Mouse (Mus musculus): ENCODE results near the gene D1Pas1. TPM values are rescaled to one million over a fixed set of nuclear protein-coding genes. Genes with fewer than 3 reads are reported as not detected.

Gene D1Pas1
- polyA plus RNA-seq, 1 experiment from 2014 or later: 0.15 TPM

GRCm38 (mm10) chr1:186997596-186998304, 30.5 kb downstream of the D1Pas1 start:
- Histone ChIP-seq H3K9me3 (ENCODE audit: control insufficient read depth, low read length) (no peaks in the 10 kb centered on the region; the same call in 1 of the 2 replicates), H3K4me3 (ENCODE audit: low read depth, low read length) (no peak overlapping the region), H3K9ac (ENCODE audit: low read length) (no peak overlapping the region), H3K27ac (ENCODE audit: low read depth, low read length) (no peak overlapping the region), H3K4me1 (ENCODE audit: control insufficient read depth, insufficient read depth, low read length) (0 out of 2 replicates have a peak, but pooled peaks cover 2% of the 10 kb centered on the region), H3K4me2 (no peak overlapping the region), H3K27me3 (ENCODE audit: control insufficient read depth, insufficient read depth, low read length) (no peaks in the 10 kb centered on the region), H3K36me3 (ENCODE audit: control insufficient read depth, insufficient read depth, low read length) (no peaks in the 10 kb centered on the region)
- peak; percentile 71 for DNase-seq (ENCODE audit: low spot score, missing footprints)
- 77% methylated on average over 21 of the region's 21 CpGs for WGBS
- ATAC-seq (ENCODE audit: low FRiP score): no peak

- Histone ChIP-seq H3K9me3 (ENCODE audit: control insufficient read depth, low read length) (no peaks in the 10 kb centered on the region), H3K4me1 (ENCODE audit: control insufficient read depth, insufficient read depth, low read length) (no peaks in the 10 kb centered on the region), H3K27ac (ENCODE audit: low read depth, low read length) (no peak overlapping the region), H3K36me3 (ENCODE audit: control insufficient read depth, insufficient read depth, low read length) (no peaks in the 10 kb centered on the region), H3K9ac (ENCODE audit: low read length) (no peak overlapping the region), H3K4me3 (ENCODE audit: low read depth, low read length) (no peak overlapping the region), H3K4me2 (no peak overlapping the region), H3K27me3 (ENCODE audit: control insufficient read depth, insufficient read depth, low read length) (no peaks in the 10 kb centered on the region)
- DNase-seq (ENCODE audit: low spot score, missing footprints) (peak; percentile 26), ATAC-seq (ENCODE audit: low FRiP score) (peak; percentile 46)
- 75% methylated on average over 7 of the region's 7 CpGs for WGBS
Observed at GRCm38 (mm10) chr1:187003441-187003861, 36.2 kb downstream of the D1Pas1 start.

- Histone ChIP-seq H3K4me1 (ENCODE audit: control insufficient read depth, insufficient read depth, low read length) (no peaks in the 10 kb centered on the region), H3K4me2 (no peak overlapping the region), H3K4me3 (ENCODE audit: low read depth, low read length) (no peak overlapping the region), H3K27ac (ENCODE audit: low read depth, low read length) (no peak overlapping the region), H3K36me3 (ENCODE audit: control insufficient read depth, insufficient read depth, low read length) (no peaks in the 10 kb centered on the region), H3K9ac (ENCODE audit: low read length) (no peak overlapping the region), H3K27me3 (ENCODE audit: control insufficient read depth, insufficient read depth, low read length) (no peaks in the 10 kb centered on the region), H3K9me3 (ENCODE audit: control insufficient read depth, low read length) (no peaks in the 10 kb centered on the region)
- ATAC-seq (ENCODE audit: low FRiP score) (no peak), DNase-seq (ENCODE audit: low spot score, missing footprints) (peak; percentile 44)
- 92% methylated on average over 1 of the region's 1 CpGs for WGBS
Observed at GRCm38 (mm10) chr1:187004306-187004705, 37.1 kb downstream of the D1Pas1 start.

- Histone ChIP-seq H3K4me3 (ENCODE audit: low read depth, low read length) (no peak overlapping the region), H3K9ac (ENCODE audit: low read length) (no peak overlapping the region), H3K27ac (ENCODE audit: low read depth, low read length) (no peak overlapping the region), H3K27me3 (ENCODE audit: control insufficient read depth, insufficient read depth, low read length) (no peaks in the 10 kb centered on the region), H3K4me1 (ENCODE audit: control insufficient read depth, insufficient read depth, low read length) (no peaks in the 10 kb centered on the region), H3K9me3 (ENCODE audit: control insufficient read depth, low read length) (no peaks in the 10 kb centered on the region), H3K36me3 (ENCODE audit: control insufficient read depth, insufficient read depth, low read length) (no peaks in the 10 kb centered on the region), H3K4me2 (no peak overlapping the region)
- ATAC-seq (ENCODE audit: low FRiP score) (no peak), DNase-seq (ENCODE audit: low spot score, missing footprints) (no peak)
- WGBS: 89% methylated on average over 14 of the region's 14 CpGs
Observed at GRCm38 (mm10) chr1:187006227-187006925, 39.2 kb downstream of the D1Pas1 start.

GRCm38 (mm10) chr1:187008236-187008635, 41.0 kb downstream of the D1Pas1 start:
- H3K27ac ChIP-seq (ENCODE audit: low read depth, low read length): no peak overlapping the region
- no peaks in the 10 kb centered on the region for H3K4me1 ChIP-seq (ENCODE audit: control insufficient read depth, insufficient read depth, low read length)
- WGBS: 84% methylated on average over 7 of the region's 7 CpGs
- DNase-seq (ENCODE audit: low spot score, missing footprints) (peak; percentile 17), ATAC-seq (ENCODE audit: low FRiP score) (no peak)
- no peaks in the 10 kb centered on the region for H3K36me3 ChIP-seq (ENCODE audit: control insufficient read depth, insufficient read depth, low read length)
- no peaks in the 10 kb centered on the region for H3K27me3 ChIP-seq (ENCODE audit: control insufficient read depth, insufficient read depth, low read length)
- no peak overlapping the region for H3K4me2 ChIP-seq
- H3K4me3 ChIP-seq (ENCODE audit: low read depth, low read length): no peak overlapping the region
- H3K9ac ChIP-seq (ENCODE audit: low read length): no peak overlapping the region
- H3K9me3 ChIP-seq (ENCODE audit: control insufficient read depth, low read length): no peaks in the 10 kb centered on the region

GRCm38 (mm10) chr1:187010071-187010470, 42.9 kb downstream of the D1Pas1 start:
- H3K4me3 ChIP-seq (ENCODE audit: low read depth, low read length): no peak overlapping the region
- peak; percentile 66 for DNase-seq (ENCODE audit: low spot score, missing footprints)
- no peak overlapping the region for H3K9ac ChIP-seq (ENCODE audit: low read length)
- no peaks in the 10 kb centered on the region for H3K9me3 ChIP-seq (ENCODE audit: control insufficient read depth, low read length)
- H3K27ac ChIP-seq (ENCODE audit: low read depth, low read length): no peak overlapping the region
- H3K36me3 ChIP-seq (ENCODE audit: control insufficient read depth, insufficient read depth, low read length): no peaks in the 10 kb centered on the region
- H3K4me2 ChIP-seq: no peak overlapping the region
- WGBS: 87% methylated on average over 11 of the region's 11 CpGs
- H3K4me1 ChIP-seq (ENCODE audit: control insufficient read depth, insufficient read depth, low read length): no peaks in the 10 kb centered on the region
- ATAC-seq (ENCODE audit: low FRiP score): no peak
- H3K27me3 ChIP-seq (ENCODE audit: control insufficient read depth, insufficient read depth, low read length): no peaks in the 10 kb centered on the region

- H3K27me3 ChIP-seq (ENCODE audit: control insufficient read depth, insufficient read depth, low read length): no peaks in the 10 kb centered on the region
- H3K9ac ChIP-seq (ENCODE audit: low read length): no peak overlapping the region
- H3K36me3 ChIP-seq (ENCODE audit: control insufficient read depth, insufficient read depth, low read length): no peaks in the 10 kb centered on the region
- WGBS: 93% methylated on average over 4 of the region's 4 CpGs
- H3K27ac ChIP-seq (ENCODE audit: low read depth, low read length): no peak overlapping the region
- DNase-seq (ENCODE audit: low spot score, missing footprints): no peak
- H3K4me2 ChIP-seq: no peak overlapping the region
- no peak for ATAC-seq (ENCODE audit: low FRiP score)
- H3K4me1 ChIP-seq (ENCODE audit: control insufficient read depth, insufficient read depth, low read length): no peaks in the 10 kb centered on the region
- H3K9me3 ChIP-seq (ENCODE audit: control insufficient read depth, low read length): no peaks in the 10 kb centered on the region
- no peak overlapping the region for H3K4me3 ChIP-seq (ENCODE audit: low read depth, low read length)
Observed at GRCm38 (mm10) chr1:187011601-187012000, 44.4 kb downstream of the D1Pas1 start.

GRCm38 (mm10) chr1:187014141-187014540, 46.9 kb downstream of the D1Pas1 start:
- H3K4me1 ChIP-seq (ENCODE audit: control insufficient read depth, insufficient read depth, low read length): no peaks in the 10 kb centered on the region
- no peaks in the 10 kb centered on the region for H3K9me3 ChIP-seq (ENCODE audit: control insufficient read depth, low read length)
- ATAC-seq (ENCODE audit: low FRiP score) (no peak), DNase-seq (ENCODE audit: low spot score, missing footprints) (no peak)
- no peaks in the 10 kb centered on the region for H3K27me3 ChIP-seq (ENCODE audit: control insufficient read depth, insufficient read depth, low read length)
- 86% methylated on average over 2 of the region's 2 CpGs for WGBS
- no peaks in the 10 kb centered on the region for H3K36me3 ChIP-seq (ENCODE audit: control insufficient read depth, insufficient read depth, low read length)
- no peak overlapping the region for H3K9ac ChIP-seq (ENCODE audit: low read length)
- H3K4me2 ChIP-seq: no peak overlapping the region
- H3K4me3 ChIP-seq (ENCODE audit: low read depth, low read length): no peak overlapping the region
- H3K27ac ChIP-seq (ENCODE audit: low read depth, low read length): no peak overlapping the region

GRCm38 (mm10) chr1:187015673-187016072, 48.5 kb downstream of the D1Pas1 start:
- no peak for ATAC-seq (ENCODE audit: low FRiP score)
- no peaks in the 10 kb centered on the region for H3K4me1 ChIP-seq (ENCODE audit: control insufficient read depth, insufficient read depth, low read length)
- H3K4me3 ChIP-seq (ENCODE audit: low read depth, low read length): no peak overlapping the region
- DNase-seq (ENCODE audit: low spot score, missing footprints): no peak
- no peaks in the 10 kb centered on the region for H3K9me3 ChIP-seq (ENCODE audit: control insufficient read depth, low read length)
- H3K9ac ChIP-seq (ENCODE audit: low read length): no peak overlapping the region
- H3K27ac ChIP-seq (ENCODE audit: low read depth, low read length): no peak overlapping the region
- H3K36me3 ChIP-seq (ENCODE audit: control insufficient read depth, insufficient read depth, low read length): no peaks in the 10 kb centered on the region
- H3K4me2 ChIP-seq: no peak overlapping the region
- WGBS: 94% methylated on average over 1 of the region's 1 CpGs
- no peaks in the 10 kb centered on the region for H3K27me3 ChIP-seq (ENCODE audit: control insufficient read depth, insufficient read depth, low read length)
